Mouse (Mus musculus) CD8-positive naive resting alpha-beta T cell, adult 2 months (primary cell): ENCODE data around the gene Utp6.
A peak's percentile ranks its signal among the peaks of the same experiment; 100 is the strongest.

ENCODE experiments used
- DNase-seq, 2 experiments: peaks; one replicate each; pipeline ENCODE4 v3.0.0; 2022; ENCODE audit warnings: low read depth in 2 of 2, low spot score in 2 of 2

Gene Utp6

GRCm38 (mm10) chr11:79963212-79963974, 1.2 kb upstream of the Utp6 start:
- no peak for DNase-seq

DNA sequence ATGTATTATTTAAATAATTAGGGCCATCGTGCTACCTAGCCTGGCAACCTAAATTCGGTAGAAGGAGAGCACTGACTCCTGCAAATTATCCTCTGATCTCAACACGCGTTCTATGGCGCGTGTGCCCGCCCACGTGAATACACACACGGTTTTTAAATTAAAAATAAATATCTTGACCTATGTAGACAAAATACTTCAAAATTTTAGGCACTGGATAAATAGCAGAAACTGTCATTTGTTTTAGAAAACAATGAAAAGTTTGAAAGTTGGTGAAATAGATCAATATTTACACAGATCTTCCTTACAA, 640 bp upstream of the Utp6 start:
- no peak for DNase-seq

DNA sequence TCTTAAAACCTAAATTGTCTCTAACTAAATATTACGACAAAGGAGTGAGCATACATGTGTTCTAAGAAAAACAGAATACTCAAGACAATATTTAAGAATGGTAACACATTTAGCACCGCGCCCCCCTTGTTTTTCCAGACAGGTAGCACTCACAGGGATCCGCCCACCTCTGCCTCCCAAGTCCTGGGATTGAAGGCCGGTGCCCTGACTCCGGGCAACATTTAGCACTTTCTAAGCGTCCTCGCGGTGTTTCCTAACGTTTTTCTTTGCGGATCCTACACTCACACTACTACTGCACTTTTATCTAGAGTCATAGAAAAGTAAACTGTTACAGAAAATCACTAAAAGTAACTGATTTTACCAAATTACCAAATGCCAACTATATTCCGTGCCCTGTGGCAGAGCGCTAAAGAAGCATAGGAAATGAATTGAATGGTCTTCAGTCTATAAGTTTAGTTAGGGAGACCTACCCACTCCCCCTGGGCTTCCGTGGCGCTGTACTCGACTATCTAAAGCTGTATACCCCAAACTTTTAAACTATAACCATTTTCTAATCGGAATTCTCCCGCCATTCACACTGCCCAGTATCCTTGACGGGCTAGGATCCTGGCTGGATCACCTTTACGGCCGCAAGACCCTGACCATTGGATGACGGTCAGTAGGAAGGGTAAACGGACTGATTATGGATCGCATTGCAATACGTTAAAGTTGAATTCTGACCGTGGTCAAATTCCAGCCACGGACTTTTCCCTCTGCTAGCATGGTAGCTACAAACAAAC, 655 bp downstream of the Utp6 start:
- no peak for DNase-seq

DNA sequence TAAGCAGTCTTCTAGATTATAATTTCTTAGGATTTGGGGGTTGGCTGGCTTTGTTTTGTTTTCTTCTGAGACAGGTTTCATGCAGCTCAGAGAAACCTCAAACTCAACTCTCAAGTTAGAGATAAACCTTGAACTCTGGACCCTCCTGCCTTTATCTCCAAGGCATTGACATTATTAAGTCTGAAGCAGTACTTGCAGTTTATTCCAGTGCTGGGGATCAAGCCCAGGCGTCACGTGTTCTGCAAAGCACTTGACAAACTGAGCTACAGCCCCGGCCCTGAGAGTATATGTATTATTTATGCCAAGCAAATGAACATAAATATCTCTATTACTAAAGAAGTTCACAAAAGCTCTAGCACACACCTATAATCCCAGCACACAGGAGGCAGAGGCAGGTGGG, 14.9 kb downstream of the Utp6 start:
- no peak for DNase-seq

GRCm38 (mm10) chr11:79943601-79944000, 18.6 kb downstream of the Utp6 start:
- DNase-seq: no peak

DNA sequence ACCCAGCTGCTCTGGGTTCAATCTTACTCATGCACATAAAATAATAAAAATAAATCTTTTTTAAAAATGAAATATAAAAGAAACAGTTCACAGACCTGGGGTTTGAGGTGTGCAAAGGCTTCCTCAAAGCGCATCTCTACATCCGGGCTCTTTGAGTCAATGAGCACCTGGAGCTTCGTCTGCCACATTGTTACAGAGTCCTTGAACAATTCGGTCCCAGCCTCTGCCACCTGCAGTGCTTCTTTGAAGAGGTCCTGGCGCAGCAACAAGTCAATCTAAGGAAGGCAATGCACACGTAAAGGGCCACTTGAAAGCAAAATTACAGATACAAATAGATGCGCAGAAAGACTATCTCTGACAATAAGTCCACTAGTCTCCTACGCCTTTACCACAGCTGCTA, 19.1 kb downstream of the Utp6 start:
- no peak for DNase-seq

DNA sequence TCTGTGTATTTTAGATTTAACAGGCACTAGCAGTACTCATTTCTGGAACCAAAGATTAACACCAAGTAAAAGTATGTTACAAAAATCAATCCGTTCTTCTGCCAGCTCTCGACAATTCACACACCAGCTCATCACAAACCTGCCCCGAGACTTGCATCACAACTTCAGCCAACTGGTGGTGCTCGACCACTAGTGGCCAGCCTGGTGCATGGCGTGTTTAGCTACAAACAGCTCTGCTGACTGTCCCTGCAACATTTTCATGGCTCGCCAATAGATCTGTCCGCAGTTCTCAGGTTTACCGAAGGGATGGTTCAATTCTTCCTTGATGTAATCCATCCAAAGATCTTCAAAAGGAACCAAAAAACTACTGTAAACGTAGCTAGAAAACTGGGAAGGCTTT, 26.4 kb downstream of the Utp6 start:
- no peak for DNase-seq

DNA sequence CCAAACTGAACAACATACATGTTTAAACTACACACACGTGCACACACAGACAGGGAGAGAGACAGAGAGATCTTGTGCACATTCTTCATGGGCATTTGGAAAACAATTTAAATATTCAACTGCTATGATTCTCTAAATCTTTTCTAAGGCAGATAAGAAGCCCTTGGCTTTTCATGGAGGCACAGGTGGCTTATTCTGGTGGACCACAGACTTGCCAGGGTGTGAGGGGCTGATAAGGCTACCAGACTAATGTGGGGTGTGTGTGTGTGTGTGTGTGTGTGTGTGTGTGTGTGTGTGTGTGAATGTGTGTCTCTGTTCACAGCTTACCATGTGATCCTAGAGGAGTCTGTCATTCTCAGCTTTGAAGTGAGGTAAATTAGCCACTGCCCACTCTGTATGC, 39.4 kb downstream of the Utp6 start:
- DNase-seq: no peak

DNA sequence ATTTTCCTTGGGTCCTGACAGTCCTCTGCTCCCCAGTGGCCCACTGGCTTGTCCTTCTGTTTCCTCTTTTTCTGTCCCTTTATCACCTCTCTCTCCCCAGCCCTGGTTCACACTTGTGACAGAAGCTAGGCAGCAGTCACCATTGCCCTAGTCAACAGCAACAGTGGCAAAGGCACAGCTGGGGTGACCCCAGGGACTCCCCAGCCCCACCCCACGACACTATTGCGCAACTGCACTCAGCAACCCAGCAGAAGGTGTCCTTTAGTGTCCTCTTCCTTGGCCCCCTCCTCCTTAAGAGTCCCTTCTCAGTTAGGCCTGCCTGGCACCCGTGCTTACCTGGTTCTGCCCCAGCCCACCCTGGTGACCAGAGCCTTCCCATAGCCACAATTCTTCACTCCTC, 40.0 kb downstream of the Utp6 start:
- DNase-seq: no peak

GRCm38 (mm10) chr11:79920505-79921025, 41.6 kb downstream of the Utp6 start:
- DNase-seq: no peak

GRCm38 (mm10) chr11:79919685-79920504, 42.3 kb downstream of the Utp6 start:
- peak; percentile 50 to 64 for DNase-seq

DNA sequence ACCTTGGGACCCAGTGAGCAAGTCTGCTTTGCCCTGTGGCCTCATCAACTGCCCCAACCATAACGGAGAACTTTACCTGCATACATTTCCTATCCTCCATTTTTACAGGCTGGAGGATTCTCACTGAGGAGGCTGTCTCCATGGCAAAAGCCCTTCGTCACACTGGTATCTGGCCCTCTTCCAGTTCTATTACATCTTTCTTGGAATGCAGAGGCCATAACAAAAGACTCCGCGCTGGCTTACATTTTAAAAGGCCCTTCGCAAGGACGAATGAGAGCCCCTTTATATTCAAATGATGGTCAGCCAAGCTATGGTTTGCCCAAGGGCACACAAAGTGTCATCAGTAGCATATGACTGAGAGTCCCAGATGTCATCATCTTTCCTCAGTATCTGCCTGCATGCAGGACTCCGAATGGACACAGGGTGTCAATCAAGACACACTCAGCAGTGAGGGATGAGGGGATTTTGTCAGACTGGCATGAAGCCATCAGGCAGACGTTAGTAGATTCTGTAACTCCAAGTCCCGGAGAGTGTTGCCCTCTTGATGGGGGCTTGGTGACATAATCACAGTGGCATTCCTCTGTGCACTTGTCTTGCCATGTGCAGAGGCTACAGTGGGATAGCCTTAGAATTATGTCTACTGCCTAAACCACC, 46.4 kb downstream of the Utp6 start:
- DNase-seq: no peak

GRCm38 (mm10) chr11:79908600-79909483, 53.3 kb downstream of the Utp6 start:
- no peak for DNase-seq

- DNase-seq: no peak
Observed at GRCm38 (mm10) chr11:79906920-79907319, 55.3 kb downstream of the Utp6 start.

GRCm38 (mm10) chr11:79902881-79903481, 59.2 kb downstream of the Utp6 start:
- no peak for DNase-seq

DNA sequence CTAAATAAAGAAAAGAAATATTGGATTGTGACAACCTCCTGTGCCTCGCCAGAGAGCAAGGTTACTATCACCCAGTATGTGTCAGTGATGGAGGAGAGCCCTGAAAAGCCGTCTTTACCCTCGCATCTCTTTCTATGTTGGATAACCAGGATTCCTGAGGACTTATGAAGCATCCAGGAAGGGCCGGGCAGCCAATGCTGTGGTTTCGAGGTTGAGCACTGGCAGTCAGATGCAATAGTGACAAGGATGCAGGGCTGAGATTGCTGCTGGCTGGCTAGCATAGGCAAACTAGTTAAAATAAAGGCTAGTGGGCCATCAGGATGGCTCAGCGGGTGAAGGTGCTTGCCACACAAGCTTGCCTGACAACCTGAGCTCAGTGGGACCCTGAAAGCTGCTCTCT, 61.0 kb downstream of the Utp6 start:
- no peak for DNase-seq

DNA sequence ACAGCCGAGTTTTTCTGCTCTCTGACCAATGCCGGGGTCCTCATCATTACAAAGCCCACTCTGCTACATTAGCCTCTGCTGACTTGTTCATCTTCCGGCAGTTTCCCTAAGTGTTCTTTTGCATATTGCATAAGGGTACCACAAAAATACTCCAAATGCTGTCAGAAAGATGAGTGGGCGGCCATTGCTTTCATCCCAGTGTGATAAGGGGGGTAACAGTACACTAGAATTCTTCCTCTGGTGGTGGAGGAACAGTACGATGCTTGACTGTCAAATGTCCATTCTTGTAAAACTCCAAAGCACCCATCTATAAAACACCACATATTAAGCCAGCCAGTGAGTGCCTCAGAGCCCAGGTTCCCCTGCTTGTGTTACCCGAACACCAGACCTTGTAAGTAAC, 69.9 kb downstream of the Utp6 start:
- DNase-seq: no peak

GRCm38 (mm10) chr11:79890822-79891221, 71.4 kb downstream of the Utp6 start:
- no peak for DNase-seq

DNA sequence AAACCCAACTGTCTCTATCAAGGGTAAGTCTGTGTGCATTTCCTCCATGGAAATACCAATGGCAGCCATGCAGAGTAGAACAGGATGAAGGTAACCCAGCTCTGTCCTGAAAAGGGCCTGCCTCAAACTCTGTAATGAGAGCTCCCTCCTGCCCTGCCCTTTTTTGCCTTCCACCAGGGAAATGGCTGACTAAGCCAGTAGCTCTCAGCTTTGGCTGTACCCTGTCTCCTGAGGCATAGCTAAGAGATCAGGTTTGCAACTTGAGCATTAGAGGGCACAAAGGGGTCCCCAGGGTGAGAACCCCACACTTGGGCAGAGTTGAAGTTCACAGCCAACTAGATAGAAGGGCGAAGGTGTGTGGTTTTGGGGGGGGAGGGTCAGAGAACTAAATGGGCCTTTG, 75.2 kb downstream of the Utp6 start:
- DNase-seq: no peak

DNA sequence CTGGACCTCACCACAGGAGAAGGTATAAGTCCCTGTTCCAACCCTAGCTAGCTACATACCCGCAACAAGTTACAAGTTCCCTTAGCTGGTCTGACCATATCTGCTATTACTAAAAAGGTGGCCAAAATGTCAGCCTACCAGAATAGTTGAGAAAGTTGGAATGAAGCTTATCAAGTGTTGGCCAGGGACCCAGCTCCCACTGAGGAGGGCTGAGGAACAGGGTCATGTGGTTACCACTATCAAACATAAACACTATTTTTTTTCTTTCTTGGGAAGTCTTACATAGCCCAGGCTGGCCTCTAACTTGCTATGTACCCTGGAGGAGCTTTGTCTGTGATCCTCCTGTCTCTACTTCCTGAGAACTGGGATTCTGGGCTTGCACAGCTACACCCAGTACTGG, 75.8 kb downstream of the Utp6 start:
- no peak for DNase-seq
